Mouse (Mus musculus) liver, postnatal 0 days (tissue): ENCODE measurements at regions not wholly inside any gene's neighbourhood (a gene's known extent, or its start where the extent isn't known, plus 50 kb on each side); places are given as distances from the start of the nearest gene placed in this dataset.

Source experiments
- ATAC-seq: fragments of 200-750 bp; cut with Nextera tagmentation; 2 replicates; pipeline ENCODE4 v1.8.0; 2017; ENCODE audit warnings: mild to moderate bottlenecking, moderate library complexity
- DNase-seq: peaks from one replicate; pipeline ENCODE4 v3.0.0-alpha.2; 2016
- H3K27ac ChIP-seq: fragments of 300-500 bp; sonication (generic); 2 replicates; pipeline ENCODE4 v1.5.1; 2014; ENCODE audit warnings: antibody characterized with exemption, moderate library complexity, mild to moderate bottlenecking, low read depth
- H3K27me3 ChIP-seq: fragments of 300-500 bp; sonication (generic); 2 replicates; pipeline ENCODE4 v1.6.1; 2014; ENCODE audit warnings: low read length, control low read depth, mixed read lengths; ENCODE audit not compliant: insufficient read depth
- H3K36me3 ChIP-seq: fragments of 300-500 bp; sonication (generic); replicated peaks from 2 replicates; pipeline ENCODE4 v1.6.1; 2014; ENCODE audit warnings: mild to moderate bottlenecking, control low read depth, low read length, moderate library complexity, mixed read lengths; ENCODE audit not compliant: insufficient read depth
- H3K4me1 ChIP-seq: fragments of 300-500 bp; sonication (generic); 2 replicates; pipeline ENCODE4 v1.6.1; 2014; ENCODE audit warnings: antibody characterized with exemption, mild to moderate bottlenecking, control low read depth; ENCODE audit not compliant: insufficient read depth
- H3K4me2 ChIP-seq: fragments of 300-500 bp; sonication (generic); 2 replicates; pipeline ENCODE4 v1.6.1; 2014; ENCODE audit warnings: low read depth, mild to moderate bottlenecking, low read length, moderate library complexity, mixed read lengths
- H3K4me3 ChIP-seq: fragments of 300-500 bp; sonication (generic); 2 replicates; pipeline ENCODE4 v1.5.1; 2014; ENCODE audit warnings: low read depth, low read length
- H3K9ac ChIP-seq: fragments of 300-500 bp; sonication (generic); replicated peaks from 2 replicates; pipeline ENCODE4 v1.6.1; 2014; ENCODE audit warnings: mild to moderate bottlenecking, moderate library complexity
- H3K9me3 ChIP-seq: fragments of 300-500 bp; sonication (generic); 2 replicates; pipeline ENCODE4 v1.6.1; 2016; ENCODE audit warnings: mild to moderate bottlenecking, control low read depth, low read length, mixed read lengths
- CTCF ChIP-seq: sonication (generic); IDR thresholded peaks from 2 replicates; pipeline ENCODE4 v1.5.1; 2016; ENCODE audit warnings: antibody characterized with exemption, low read depth
- EP300 ChIP-seq: IDR thresholded peaks from 2 replicates; pipeline ENCODE4 v1.6.1; 2016; ENCODE audit warnings: antibody characterized with exemption, low read depth, mild to moderate bottlenecking
- WGBS: fragments of 180-500 bp; shearing (Covaris S2); extraction: QIAGEN DNeasy Blood & Tissue Kit; methylation state at CpG from one replicate; pipeline ENCODE4 v1.1.7; 2014; ENCODE audit not compliant: insufficient replicate concordance; 5-methylcytosine and 5-hydroxymethylcytosine counted together

DNA sequence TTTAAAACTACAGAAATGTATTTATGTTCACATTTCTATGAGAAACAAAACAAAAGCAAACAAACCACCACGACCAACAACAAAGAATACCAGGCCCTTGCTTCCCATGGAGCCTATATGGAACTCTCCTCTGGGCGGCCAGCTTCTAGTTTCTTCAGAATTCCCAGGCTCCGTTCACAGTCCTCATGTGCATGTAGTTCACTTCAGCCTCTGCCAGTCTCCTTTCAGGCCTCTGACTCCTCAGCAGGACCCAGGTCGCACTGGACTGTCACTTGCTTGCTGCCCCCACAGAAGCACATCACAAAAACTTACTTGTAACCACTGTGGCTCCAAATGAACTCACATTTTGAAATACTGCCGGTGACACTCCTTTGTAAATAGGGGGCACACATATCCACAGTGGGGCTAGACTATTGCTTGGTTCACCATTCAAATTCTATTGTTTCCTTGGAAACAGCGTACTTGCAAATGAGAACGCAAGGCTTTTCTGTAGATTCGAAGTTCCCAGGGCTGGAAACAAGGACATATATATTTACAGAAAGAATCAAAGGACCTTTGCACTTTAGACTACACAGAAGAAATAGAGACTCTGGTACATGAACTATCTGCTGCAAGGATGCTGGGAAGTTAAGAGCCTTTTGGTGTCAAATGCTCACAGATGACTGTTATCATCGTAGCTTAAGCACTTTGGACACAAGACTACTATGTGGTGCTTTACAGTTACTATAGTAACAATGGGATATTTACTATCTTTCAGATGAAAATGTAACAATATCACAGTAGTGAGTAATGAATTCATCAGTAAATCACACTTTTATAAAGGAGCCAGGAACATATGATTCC lies 186.4 kb upstream of the Emcn start:
- Histone ChIP-seq H3K9me3 (no peaks in the 10 kb centered on the region), H3K4me2 (no peak overlapping the region), H3K4me3 (no peak overlapping the region), H3K27ac (no peak overlapping the region), H3K9ac (no peak overlapping the region), H3K27me3 (no peaks in the 10 kb centered on the region), H3K36me3 (no peaks in the 10 kb centered on the region), H3K4me1 (0 out of 2 replicates have a peak, but pooled peaks cover 2% of the 10 kb centered on the region)
- WGBS: 74% methylated on average over 9 of the region's 9 CpGs
- TF ChIP-seq CTCF: no peak
- no peak for TF ChIP-seq EP300
- no peak for DNase-seq
- ATAC-seq: no peak

DNA sequence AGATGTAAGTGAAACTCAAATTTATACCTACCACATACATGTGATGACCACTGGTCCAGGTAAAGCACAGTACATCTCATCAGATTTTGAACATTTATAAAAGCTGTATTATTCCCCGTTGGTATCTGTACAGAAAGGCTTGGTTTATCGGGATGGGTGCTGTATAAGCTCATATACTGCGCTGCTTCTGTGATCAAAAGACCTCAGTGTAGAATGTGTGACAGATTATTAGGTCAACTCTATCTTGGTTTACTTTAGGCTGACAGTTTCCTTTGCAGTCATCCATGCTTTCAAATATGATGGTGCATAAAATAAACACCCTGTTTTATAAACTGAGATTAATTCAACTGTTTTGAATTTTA lies 185.8 kb upstream of the Emcn start:
- no peak for TF ChIP-seq CTCF
- no peak for TF ChIP-seq EP300
- H3K27me3 ChIP-seq: no peaks in the 10 kb centered on the region
- no peak overlapping the region for H3K4me3 ChIP-seq
- DNase-seq: no peak
- H3K9me3 ChIP-seq: no peaks in the 10 kb centered on the region
- WGBS: 78% methylated on average over 3 of the region's 3 CpGs
- H3K4me2 ChIP-seq: no peak overlapping the region
- no peak overlapping the region for H3K9ac ChIP-seq
- H3K36me3 ChIP-seq: no peaks in the 10 kb centered on the region
- H3K4me1 ChIP-seq: 0 out of 2 replicates have a peak, but pooled peaks cover 2% of the 10 kb centered on the region
- ATAC-seq: no peak
- H3K27ac ChIP-seq: no peak overlapping the region

DNA sequence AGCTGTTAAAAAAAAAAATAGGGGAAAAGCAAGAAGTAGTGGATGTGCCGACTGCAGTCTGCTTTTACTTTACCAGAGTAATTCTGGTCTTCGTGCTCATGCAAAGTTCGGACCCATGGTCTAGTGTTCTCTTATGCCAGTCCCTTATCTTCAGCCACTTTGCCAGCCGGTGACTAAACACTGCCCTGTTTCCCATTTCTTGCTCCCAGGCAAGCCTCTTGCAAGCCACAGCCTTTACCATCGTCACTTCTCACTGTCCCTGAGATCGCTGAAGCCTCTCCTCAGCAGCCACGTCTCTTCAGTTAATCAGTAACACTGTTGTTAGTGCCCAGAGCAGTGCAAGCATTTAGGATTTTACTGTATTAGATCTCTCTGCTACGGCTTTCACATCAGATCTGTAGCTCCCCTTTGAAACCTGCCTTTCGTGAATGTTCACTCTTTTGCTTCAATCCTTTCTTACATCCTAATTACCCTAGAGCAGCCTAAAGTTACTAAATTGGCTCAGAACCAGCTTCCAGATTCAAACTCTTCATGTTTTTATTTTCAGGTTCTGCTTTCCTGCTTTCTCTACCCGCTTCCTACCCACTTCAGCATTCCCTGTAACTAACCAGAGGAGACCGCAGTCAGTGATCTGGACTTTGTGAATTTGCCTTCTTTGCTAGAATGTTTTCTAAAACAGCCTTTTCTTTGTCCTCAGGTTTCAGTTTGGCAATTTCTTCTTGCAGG lies 184.5 kb upstream of the Emcn start:
- H3K4me2 ChIP-seq: peak overlapping the region; percentile 60
- no peak overlapping the region for H3K27ac ChIP-seq
- TF ChIP-seq EP300 (no peak), CTCF (no peak)
- H3K9ac ChIP-seq: no peak overlapping the region
- H3K9me3 ChIP-seq: no peaks in the 10 kb centered on the region
- no peaks in the 10 kb centered on the region for H3K27me3 ChIP-seq
- H3K36me3 ChIP-seq: no peaks in the 10 kb centered on the region
- H3K4me3 ChIP-seq: no peak overlapping the region
- DNase-seq (no peak), ATAC-seq (no peak)
- H3K4me1 ChIP-seq: 0 out of 2 replicates have a peak, but pooled peaks cover 2% of the 10 kb centered on the region
- 45% methylated on average over 11 of the region's 11 CpGs for WGBS

DNA sequence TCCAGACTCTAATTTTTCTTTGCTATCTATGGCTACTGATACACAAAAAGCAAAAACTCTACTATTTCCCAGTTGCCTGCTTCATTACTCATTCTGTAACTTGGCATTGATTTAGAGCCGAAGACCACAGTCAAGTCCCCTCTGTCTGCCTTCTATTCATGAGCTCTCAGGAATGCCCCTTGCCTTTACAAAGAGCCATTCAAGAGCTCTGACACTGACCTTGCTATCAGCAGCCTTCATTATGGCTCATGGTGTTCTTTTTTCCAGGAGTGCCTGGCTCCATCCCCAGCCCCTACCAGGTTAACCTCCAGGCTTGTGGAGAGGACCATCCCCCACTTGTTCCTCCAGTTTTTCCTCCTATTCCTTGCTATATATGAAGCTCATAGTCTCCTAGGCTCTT lies 151.8 kb upstream of the Emcn start:
- TF ChIP-seq EP300 (no peak), CTCF (no peak)
- 82% methylated on average over 1 of the region's 1 CpGs for WGBS
- ATAC-seq (no peak), DNase-seq (no peak)
- Histone ChIP-seq H3K4me2 (no peak overlapping the region), H3K4me3 (no peak overlapping the region), H3K36me3 (no peaks in the 10 kb centered on the region), H3K27ac (no peak overlapping the region), H3K9me3 (no peaks in the 10 kb centered on the region), H3K4me1 (no peaks in the 10 kb centered on the region), H3K9ac (no peak overlapping the region), H3K27me3 (no peaks in the 10 kb centered on the region)

DNA sequence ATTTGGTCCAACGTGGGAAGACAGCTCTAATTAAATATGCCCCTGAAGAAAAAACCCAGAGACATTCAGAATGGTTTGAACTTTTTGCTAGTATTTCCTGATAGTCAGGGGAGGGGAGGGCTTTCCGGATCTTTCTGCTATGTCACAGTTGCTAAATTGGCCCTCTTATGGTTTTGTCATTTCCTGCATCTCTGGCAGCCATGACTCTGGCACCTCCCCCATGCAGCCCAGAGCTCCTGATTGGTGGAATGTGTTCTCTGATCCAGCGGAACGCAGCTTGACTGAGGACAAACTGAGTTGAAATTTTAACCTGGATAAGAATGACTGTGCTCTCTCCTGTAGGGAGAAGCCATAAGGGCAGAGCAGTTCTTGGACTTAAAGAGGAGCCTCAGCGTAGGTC lies 150.4 kb upstream of the Emcn start:
- no peaks in the 10 kb centered on the region for H3K36me3 ChIP-seq
- no peaks in the 10 kb centered on the region for H3K9me3 ChIP-seq
- 51% methylated on average over 5 of the region's 5 CpGs for WGBS
- ATAC-seq (no peak), DNase-seq (no peak)
- TF ChIP-seq CTCF (no peak), EP300 (no peak)
- H3K9ac ChIP-seq: no peak overlapping the region
- no peaks in the 10 kb centered on the region for H3K4me1 ChIP-seq
- no peak overlapping the region for H3K4me2 ChIP-seq
- no peak overlapping the region for H3K27ac ChIP-seq
- H3K27me3 ChIP-seq: no peaks in the 10 kb centered on the region
- no peak overlapping the region for H3K4me3 ChIP-seq

DNA sequence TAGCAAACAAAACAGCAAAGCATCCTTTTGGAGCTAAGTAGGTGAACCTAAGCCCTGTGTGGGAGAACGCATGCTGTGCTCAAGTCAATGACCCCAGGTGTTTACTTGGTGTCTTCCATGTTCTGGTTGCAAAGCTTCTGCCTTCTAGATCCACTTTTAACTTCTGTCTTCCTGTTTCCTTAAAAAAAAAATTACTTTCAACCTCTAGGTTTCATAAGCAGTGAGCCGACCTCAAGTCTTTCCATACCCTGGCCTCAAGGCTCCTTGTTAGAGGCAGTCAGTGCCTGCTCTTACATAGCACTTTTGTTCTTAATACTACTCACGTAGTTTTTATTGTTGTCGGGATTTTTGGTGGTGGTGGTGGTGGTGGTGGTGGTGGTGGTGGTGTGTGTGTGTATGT lies 149.9 kb upstream of the Emcn start:
- ATAC-seq (no peak), DNase-seq (no peak)
- H3K27me3 ChIP-seq: no peaks in the 10 kb centered on the region
- no peak overlapping the region for H3K4me3 ChIP-seq
- H3K4me1 ChIP-seq: no peaks in the 10 kb centered on the region
- 77% methylated on average over 4 of the region's 4 CpGs for WGBS
- H3K9ac ChIP-seq: no peak overlapping the region
- H3K4me2 ChIP-seq: no peak overlapping the region
- TF ChIP-seq CTCF: no peak
- no peak for TF ChIP-seq EP300
- H3K27ac ChIP-seq: no peak overlapping the region
- no peaks in the 10 kb centered on the region for H3K36me3 ChIP-seq
- H3K9me3 ChIP-seq: no peaks in the 10 kb centered on the region
